Mouse (Mus musculus) midbrain, embryonic 14.5 days (tissue): ENCODE measurements around the gene Ercc1. TPM values are rescaled to one million over a fixed set of nuclear protein-coding genes. Genes with fewer than 3 reads are reported as not detected.

ENCODE experiments used
- ATAC-seq: fragments of 200-750 bp; cut with Nextera tagmentation; 2 replicates; pipeline ENCODE4 v1.8.0; 2017; ENCODE audit warnings: moderate number of reproducible peaks, moderate library complexity; ENCODE audit not compliant: low FRiP score, low TSS enrichment
- DNase-seq: peaks from one replicate; pipeline ENCODE4 v3.0.0-alpha.2; 2015
- H3K27ac ChIP-seq: fragments of 300-500 bp; sonication (generic); replicated peaks from 2 replicates; pipeline ENCODE4 v1.5.1; 2014; ENCODE audit warnings: mild to moderate bottlenecking, low read depth, low read length, moderate library complexity
- H3K27me3 ChIP-seq: fragments of 300-500 bp; sonication (generic); 2 replicates; pipeline ENCODE4 v1.6.1; 2014; ENCODE audit warnings: low read length, control low read depth, mixed read lengths; ENCODE audit not compliant: control insufficient read depth, insufficient read depth
- H3K36me3 ChIP-seq: fragments of 300-500 bp; sonication (generic); 2 replicates; pipeline ENCODE4 v1.6.1; 2014; ENCODE audit warnings: low read length, control low read depth; ENCODE audit not compliant: control insufficient read depth, insufficient read depth
- H3K4me1 ChIP-seq: fragments of 300-500 bp; sonication (generic); 2 replicates; pipeline ENCODE4 v1.6.1; 2014; ENCODE audit warnings: mild to moderate bottlenecking, antibody characterized with exemption, low read length, control low read depth; ENCODE audit not compliant: control insufficient read depth, insufficient read depth
- H3K4me2 ChIP-seq: fragments of 300-500 bp; sonication (generic); 2 replicates; pipeline ENCODE4 v1.6.1; 2014; ENCODE audit warnings: mild to moderate bottlenecking, low read length, moderate library complexity
- H3K4me3 ChIP-seq: fragments of 300-500 bp; sonication (generic); replicated peaks from 2 replicates; pipeline ENCODE4 v1.5.1; 2014; ENCODE audit warnings: low read depth, low read length
- H3K9ac ChIP-seq: fragments of 300-500 bp; sonication (generic); replicated peaks from 2 replicates; pipeline ENCODE4 v1.6.1; 2014; ENCODE audit warnings: mild to moderate bottlenecking, low read length, moderate library complexity
- H3K9me3 ChIP-seq: fragments of 300-500 bp; sonication (generic); 2 replicates; pipeline ENCODE4 v1.6.1; 2016; ENCODE audit warnings: low read length, control low read depth, mixed read lengths; ENCODE audit not compliant: control insufficient read depth
- WGBS: fragments of 180-500 bp; shearing (Covaris S2); extraction: QIAGEN DNeasy Blood & Tissue Kit; methylation state at CpG from one replicate; pipeline ENCODE4 v1.1.7; 2014; 5-methylcytosine and 5-hydroxymethylcytosine counted together
- polyA plus RNA-seq: library from polyadenylated mRNA; unstranded; fragments of >200 nt; fragmentation: Nextera tagmentation; extraction: Ambion mirVana; gene quantifications from 2 replicates; pipeline ENCODE4 v1.2.1, GENCODE M21; 2014

Ercc1 gene
- polyA plus RNA-seq, result 78.9 and 97.7 TPM in 2 replicates

- Histone ChIP-seq H3K9me3 (no peaks in the 10 kb centered on the region), H3K9ac (peak within 1 kb of the TSS; percentile 67), H3K4me1 (peaks cover 28% of the 10 kb centered on the region), H3K36me3 (peaks cover 13% of the 10 kb centered on the region), H3K27me3 (peaks cover 8% of the 10 kb centered on the region; the same call in 1 of the 2 replicates), H3K27ac (peak within 1 kb of the TSS; percentile 82), H3K4me2 (peak within 1 kb of the TSS; percentile 84), H3K4me3 (peak within 1 kb of the TSS; percentile 59)
- 0 out of 2 replicates have a peak, but pooled peaks have one; percentile 6 for ATAC-seq
- WGBS, result 21% methylated on average over 12 of the region's 12 CpGs
- DNase-seq, result no peak
Measured at GRCm38 (mm10) chr7:19344237-19344847, at the start of gene Ercc1. TSS of gene Ercc1 (plus strand) at chr7:19344778.

- peak; percentile 96 for DNase-seq
- no peak overlapping the region for H3K9ac ChIP-seq
- peak; percentile 61; the same call in 1 of the 2 replicates for ATAC-seq
- no peaks in the 10 kb centered on the region for H3K9me3 ChIP-seq
- peaks cover 10% of the 10 kb centered on the region for H3K4me1 ChIP-seq
- H3K27me3 ChIP-seq, result no peaks in the 10 kb centered on the region
- H3K4me2 ChIP-seq, result peak overlapping the region; percentile 20
- 15% methylated on average over 20 of the region's 22 CpGs for WGBS
- H3K27ac ChIP-seq, result no peak overlapping the region; the same call in 1 of the 2 replicates
- H3K36me3 ChIP-seq, result peaks cover 47% of the 10 kb centered on the region
- no peak overlapping the region for H3K4me3 ChIP-seq
Measured at GRCm38 (mm10) chr7:19295503-19296185, 48.9 kb upstream of the Ercc1 start.

- WGBS, result 92% methylated on average over 6 of the region's 6 CpGs
- Histone ChIP-seq H3K4me3 (no peak overlapping the region), H3K9me3 (no peaks in the 10 kb centered on the region), H3K4me1 (peaks cover 6% of the 10 kb centered on the region), H3K4me2 (no peak overlapping the region), H3K27ac (no peak overlapping the region), H3K9ac (no peak overlapping the region), H3K36me3 (peaks cover 37% of the 10 kb centered on the region), H3K27me3 (peaks cover 3% of the 10 kb centered on the region; the same call in 1 of the 2 replicates)
- ATAC-seq (no peak), DNase-seq (no peak)
Measured at GRCm38 (mm10) chr7:19297034-19297433, 47.5 kb upstream of the Ercc1 start.

- WGBS, result 92% methylated on average over 5 of the region's 5 CpGs
- H3K4me2 ChIP-seq, result no peak overlapping the region
- H3K9me3 ChIP-seq, result no peaks in the 10 kb centered on the region
- H3K27ac ChIP-seq, result no peak overlapping the region
- DNase-seq (no peak), ATAC-seq (no peak)
- peaks cover 11% of the 10 kb centered on the region; the same call in 1 of the 2 replicates for H3K27me3 ChIP-seq
- no peak overlapping the region for H3K9ac ChIP-seq
- peaks cover 36% of the 10 kb centered on the region for H3K36me3 ChIP-seq
- peaks cover 6% of the 10 kb centered on the region for H3K4me1 ChIP-seq
- no peak overlapping the region for H3K4me3 ChIP-seq
Measured at GRCm38 (mm10) chr7:19297794-19298193, 46.8 kb upstream of the Ercc1 start.

- H3K27ac ChIP-seq, result no peak overlapping the region
- no peak overlapping the region for H3K9ac ChIP-seq
- H3K4me1 ChIP-seq, result peaks cover 6% of the 10 kb centered on the region
- 26% methylated on average over 3 of the region's 3 CpGs for WGBS
- no peak overlapping the region for H3K4me3 ChIP-seq
- H3K4me2 ChIP-seq, result no peak overlapping the region
- ATAC-seq, result no peak
- no peaks in the 10 kb centered on the region for H3K9me3 ChIP-seq
- DNase-seq, result peak; percentile 80
- H3K36me3 ChIP-seq, result peaks cover 22% of the 10 kb centered on the region
- peaks cover 25% of the 10 kb centered on the region for H3K27me3 ChIP-seq
Measured at GRCm38 (mm10) chr7:19299194-19299593, 45.4 kb upstream of the Ercc1 start.

- Histone ChIP-seq H3K27me3 (peaks cover 40% of the 10 kb centered on the region), H3K9me3 (no peaks in the 10 kb centered on the region), H3K9ac (peak overlapping the region; percentile 51; the same call in 1 of the 2 replicates), H3K4me3 (peak overlapping the region; percentile 43), H3K36me3 (peaks cover 7% of the 10 kb centered on the region; the same call in 1 of the 2 replicates), H3K27ac (no peak overlapping the region), H3K4me2 (peak overlapping the region; percentile 50), H3K4me1 (peaks cover 6% of the 10 kb centered on the region)
- under 1% methylated on average over 29 of the region's 29 CpGs for WGBS
- ATAC-seq (peak; percentile 80), DNase-seq (peak; percentile 93)
Measured at GRCm38 (mm10) chr7:19300501-19301421, 43.8 kb upstream of the Ercc1 start.

GRCm38 (mm10) chr7:19301461-19302263 lies 42.9 kb upstream of the Ercc1 start:
- peak overlapping the region; percentile 51; the same call in 1 of the 2 replicates for H3K9ac ChIP-seq
- H3K9me3 ChIP-seq, result no peaks in the 10 kb centered on the region
- peaks cover 49% of the 10 kb centered on the region for H3K27me3 ChIP-seq
- peak overlapping the region; percentile 50 for H3K4me2 ChIP-seq
- no peak for ATAC-seq
- H3K4me1 ChIP-seq, result peaks cover 6% of the 10 kb centered on the region
- 8% methylated on average over 16 of the region's 16 CpGs for WGBS
- no peak overlapping the region for H3K27ac ChIP-seq
- no peak for DNase-seq
- H3K36me3 ChIP-seq, result no peaks in the 10 kb centered on the region
- peak overlapping the region; percentile 43 for H3K4me3 ChIP-seq
